Mouse (Mus musculus) gastrocnemius, adult 8-10 months (tissue): Measurements from ENCODE around the gene Bbs10. TPM values are rescaled to one million over a fixed set of nuclear protein-coding genes. Genes with fewer than 3 reads are reported as not detected.

Experiments used
- DNase-seq, 2 experiments: peaks; one replicate each; pipeline ENCODE4 v3.0.0; 2022; ENCODE audit warnings: low spot score in 2 of 2
- total RNA-seq, 4 experiments: library from RNA; stranded (reverse); gene quantifications; 2 replicates each; pipeline ENCODE4 v1.2.4; 2022

Bbs10 gene
- total RNA-seq = 1 to 10 TPM; 1.6 to 2.0 (median 1.7) TPM

- DNase-seq = peak; percentile 95 to 96
Observed at GRCm38 (mm10) chr10:111298140-111299098, at the start of gene Bbs10. Bbs10 (plus strand) TSS chr10:111298679.

- DNase-seq = no peak
Observed at GRCm38 (mm10) chr10:111250192-111250591, 48.3 kb upstream of the Bbs10 start.

GRCm38 (mm10) chr10:111251666-111252065, 46.8 kb upstream of the Bbs10 start:
- DNase-seq = no peak

DNA sequence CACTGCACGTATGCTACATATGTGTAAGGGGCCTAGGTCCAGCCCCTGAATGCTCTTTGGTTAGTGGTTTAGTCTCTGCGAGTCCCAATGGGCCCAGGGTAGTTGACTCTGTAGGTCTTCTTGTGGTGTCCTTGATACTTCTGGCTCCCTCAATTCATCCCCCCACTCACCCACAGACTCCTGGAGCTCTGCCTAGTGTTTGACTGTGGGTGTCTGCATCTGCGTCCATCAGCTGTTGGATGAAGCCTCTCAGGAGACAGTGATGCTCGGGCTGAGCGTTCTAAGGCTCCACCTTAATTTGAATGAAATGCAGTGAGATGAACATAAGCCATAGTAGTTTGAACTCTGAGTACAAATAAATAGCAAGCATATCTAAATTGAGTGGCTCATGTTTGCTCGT, 43.3 kb upstream of the Bbs10 start:
- DNase-seq = no peak

DNA sequence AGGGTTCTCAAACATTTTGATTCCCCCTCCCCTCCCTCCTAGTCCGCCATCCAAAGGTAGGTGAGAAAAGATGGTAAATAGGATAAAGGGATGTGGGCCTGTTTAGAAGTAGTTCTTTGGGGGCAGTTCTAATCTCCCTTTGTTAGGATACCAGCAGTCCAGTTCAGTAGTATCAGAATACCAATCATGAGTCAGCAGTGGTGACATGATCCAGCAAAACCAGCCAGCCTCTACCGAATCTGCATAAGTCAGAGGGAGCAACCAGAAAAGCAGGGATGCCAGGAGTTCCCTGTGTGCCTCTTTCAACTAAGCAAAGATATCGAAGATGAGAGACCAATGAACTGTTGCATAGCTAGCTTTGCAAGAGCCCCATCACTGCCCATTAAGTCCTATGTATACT, 42.3 kb upstream of the Bbs10 start:
- DNase-seq = no peak

- DNase-seq = no peak
Observed at GRCm38 (mm10) chr10:111257358-111257757, 41.1 kb upstream of the Bbs10 start.

DNA sequence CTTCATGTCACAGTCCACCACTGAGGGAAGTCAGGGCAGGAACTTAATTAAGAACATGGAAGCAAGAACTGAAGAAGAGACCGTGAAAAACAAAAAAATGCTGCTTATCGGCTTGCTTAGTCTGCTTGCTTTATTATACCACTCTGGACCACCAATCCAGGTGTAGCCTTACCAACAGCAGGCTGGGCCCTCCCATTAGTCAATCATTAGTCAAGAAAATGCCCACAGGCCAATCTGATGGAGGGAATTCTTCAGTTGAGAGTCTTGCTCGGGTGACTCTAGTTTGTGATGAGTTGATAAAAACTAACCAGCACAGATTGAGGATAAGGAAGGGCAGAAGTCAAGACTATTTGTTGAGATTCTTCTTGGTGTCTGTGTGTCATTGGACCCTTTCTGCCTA, 40.2 kb upstream of the Bbs10 start:
- DNase-seq = no peak

DNA sequence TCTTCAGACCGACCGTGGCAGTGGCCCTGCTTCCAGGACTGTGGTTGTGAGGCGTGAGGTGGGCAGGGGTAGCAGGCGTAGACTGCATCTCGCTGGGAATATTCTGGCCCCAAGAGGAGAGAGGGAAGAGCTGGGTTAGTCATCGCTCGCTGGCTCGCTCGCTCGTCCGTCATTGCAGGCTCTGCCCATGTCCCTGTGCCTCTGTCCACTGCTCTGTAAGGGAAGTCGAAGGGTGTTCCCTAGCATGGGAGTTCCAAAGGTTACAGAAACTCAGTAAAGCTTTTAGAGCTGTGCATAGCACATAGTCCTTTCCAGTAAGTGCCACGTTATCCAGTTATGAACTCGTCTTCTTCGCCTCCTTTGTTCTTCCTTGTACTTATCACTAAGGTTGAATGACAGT, 26.8 kb upstream of the Bbs10 start:
- no peak for DNase-seq

DNA sequence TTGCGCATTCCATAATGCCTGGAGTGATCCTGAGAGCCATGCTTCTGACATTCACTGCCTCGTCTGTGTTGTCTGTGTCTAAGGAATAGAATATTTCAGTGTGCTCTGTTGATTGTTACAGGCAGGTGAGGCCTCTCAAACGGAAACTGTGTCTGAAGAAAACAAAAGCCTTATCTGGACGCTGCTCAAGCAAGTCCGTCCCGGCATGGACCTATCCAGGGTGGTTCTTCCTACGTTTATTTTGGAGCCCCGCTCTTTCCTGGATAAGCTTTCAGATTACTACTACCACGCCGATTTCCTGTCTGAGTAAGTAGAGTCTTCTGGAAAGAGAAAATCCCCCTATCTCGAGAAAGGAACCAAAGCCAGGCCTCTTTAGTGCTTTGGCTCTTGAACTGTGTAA, 25.6 kb upstream of the Bbs10 start:
- DNase-seq = no peak

- no peak for DNase-seq
Observed at GRCm38 (mm10) chr10:111273463-111274088, 24.9 kb upstream of the Bbs10 start.

DNA sequence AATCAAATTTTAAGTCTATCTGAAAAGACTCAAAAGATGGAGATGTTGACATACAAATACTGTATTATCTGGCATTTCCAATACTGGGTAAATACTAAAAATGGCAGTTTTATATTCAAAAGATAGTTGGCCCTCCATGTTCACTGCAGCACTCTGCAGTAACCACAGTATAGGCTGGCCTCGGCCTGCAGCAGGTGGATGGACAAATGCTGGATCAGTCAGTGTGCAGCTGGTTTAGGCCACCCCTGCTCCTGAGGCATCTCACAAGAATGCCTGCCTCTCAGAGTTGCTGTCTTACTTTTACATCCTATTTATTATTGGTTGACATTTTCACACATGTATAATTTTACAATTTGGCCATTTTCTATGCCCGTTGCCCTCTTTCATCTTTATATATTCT, 22.7 kb upstream of the Bbs10 start:
- DNase-seq = no peak

DNA sequence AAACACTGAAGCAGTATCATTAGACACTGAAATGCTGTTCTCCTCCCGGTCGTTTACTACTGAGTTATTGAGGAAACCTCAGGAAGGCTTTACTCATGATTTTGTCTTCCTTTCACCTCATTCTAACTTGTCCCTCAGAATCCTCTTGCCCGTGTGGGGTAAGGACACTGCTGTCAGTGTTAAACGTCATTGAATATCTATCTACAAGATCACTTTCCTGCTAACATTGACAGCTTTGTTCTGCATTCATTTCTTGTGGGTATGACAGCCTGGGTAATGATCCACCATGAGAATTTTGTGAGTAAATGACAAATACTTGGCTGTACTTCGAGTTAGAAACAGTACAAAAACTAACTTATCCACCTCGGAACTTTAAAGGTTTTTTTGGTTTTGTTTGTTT, 848 bp upstream of the Bbs10 start:
- DNase-seq = no peak

- DNase-seq = no peak
Observed at GRCm38 (mm10) chr10:111299591-111299990, 1.1 kb downstream of the Bbs10 start.

DNA sequence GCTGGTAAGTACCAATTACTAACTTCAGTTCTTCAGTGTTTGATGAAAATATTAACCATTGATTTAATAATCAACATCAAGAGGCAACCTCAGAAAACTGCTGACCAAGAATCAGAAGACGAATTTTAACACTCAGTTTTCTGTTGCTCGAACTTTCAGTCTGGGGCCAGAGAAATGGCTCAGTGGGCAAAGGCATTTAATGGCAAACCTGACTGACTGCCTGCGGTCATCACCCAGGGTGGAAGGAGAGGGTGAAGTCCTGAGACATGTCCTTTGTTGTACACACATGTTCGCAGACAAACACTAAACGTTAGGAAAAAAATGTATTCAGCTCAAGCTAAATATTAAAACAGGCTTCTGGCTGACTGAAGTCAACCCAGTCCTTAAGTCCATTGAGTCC, 2.6 kb downstream of the Bbs10 start:
- DNase-seq = no peak

GRCm38 (mm10) chr10:111302486-111302885, 4.0 kb downstream of the Bbs10 start:
- DNase-seq = no peak

- no peak for DNase-seq
Observed at GRCm38 (mm10) chr10:111308850-111309501, 10.5 kb downstream of the Bbs10 start.

DNA sequence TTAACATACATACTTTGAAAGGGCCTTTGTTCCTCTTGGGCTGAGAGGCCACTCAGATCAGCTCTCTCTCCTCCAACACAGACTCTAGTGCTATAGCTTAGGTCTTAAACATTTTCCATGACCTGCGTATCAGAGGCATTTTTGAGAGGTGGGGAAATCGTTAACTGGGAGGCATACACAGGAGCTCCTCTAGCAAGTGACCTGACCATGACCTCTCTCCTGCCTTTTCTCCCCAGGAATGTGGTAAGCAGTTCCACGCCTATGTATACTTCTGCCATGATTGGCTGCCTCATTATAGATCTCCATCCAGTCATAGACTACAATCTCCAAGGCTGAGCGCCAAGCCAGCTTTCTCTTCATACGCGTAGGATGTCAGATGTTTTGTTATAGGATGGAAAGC, 14.8 kb downstream of the Bbs10 start:
- DNase-seq = no peak

DNA sequence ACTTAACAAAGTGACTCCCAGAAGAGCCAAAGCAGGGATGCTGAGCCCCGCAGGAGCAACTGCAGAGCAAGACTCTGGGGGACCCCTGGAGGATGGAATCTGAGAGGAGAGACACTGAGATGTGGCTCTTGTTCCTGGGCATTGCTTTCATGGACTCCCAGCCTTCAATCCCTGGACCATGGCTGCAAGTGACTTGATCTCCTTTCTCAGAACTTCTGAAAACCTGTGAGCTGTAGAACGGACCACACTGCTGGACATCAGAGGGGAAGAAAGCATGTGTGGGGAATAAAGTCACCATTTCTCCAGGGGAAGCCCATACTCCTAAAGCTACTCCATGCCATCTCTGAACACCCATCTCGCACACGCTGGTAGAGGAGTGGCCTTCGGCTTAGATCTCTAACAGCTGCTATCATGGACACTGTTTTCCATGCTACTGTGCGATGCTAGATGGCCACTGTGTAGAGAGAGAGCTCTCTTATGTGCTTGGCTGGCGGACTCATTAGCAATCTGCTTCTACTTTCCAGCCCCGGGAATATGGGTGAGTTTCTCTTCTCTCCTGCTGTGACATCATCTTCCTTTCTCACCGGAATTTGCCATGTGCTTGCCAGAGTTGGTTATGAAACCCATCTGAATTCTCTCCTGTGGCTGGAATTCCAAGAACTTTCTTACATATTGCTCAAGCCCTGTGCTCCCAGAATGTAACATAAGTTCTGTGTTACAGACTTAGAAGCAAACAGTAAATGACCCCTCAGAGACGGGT, 16.3 kb downstream of the Bbs10 start:
- no peak for DNase-seq

DNA sequence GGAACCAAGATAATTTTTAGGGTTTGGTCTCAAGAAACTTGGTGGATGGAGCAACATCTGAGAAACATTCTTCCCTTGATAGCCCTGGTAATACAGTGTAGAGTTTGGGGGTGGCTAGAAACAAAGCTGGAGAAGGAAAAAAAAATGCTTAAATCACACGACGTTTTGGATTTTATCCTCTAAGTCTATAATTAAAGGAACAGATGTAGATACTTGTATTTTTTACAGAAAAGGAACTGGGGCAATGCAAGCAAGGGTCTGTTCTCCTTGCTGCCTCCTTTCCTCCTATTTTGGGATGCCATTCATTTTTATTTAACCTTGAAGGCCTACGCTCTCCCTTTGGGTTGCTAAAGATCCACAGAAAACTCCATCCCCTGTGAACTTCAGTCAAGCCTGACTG, 17.5 kb downstream of the Bbs10 start:
- no peak for DNase-seq

DNA sequence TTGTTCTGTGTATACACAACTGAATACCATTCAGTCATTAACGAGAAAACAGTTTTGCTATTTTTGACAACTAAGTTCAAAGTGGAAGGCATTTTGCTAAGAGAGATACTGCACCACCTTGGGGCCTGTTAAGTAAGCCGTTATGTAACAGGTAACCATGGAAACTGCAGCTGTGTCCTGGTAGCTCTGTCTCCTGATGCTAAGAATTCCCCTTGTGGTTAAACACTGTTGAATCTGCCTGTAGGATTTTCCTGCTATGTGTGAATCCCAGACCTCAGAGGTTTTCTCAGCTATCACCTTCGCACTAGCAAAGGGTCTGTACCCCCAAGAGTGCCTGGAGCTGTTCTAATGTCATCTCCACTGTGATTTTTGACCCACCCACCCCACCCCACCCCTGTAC, 19.5 kb downstream of the Bbs10 start:
- no peak for DNase-seq

- DNase-seq = no peak
Observed at GRCm38 (mm10) chr10:111318805-111319500, 20.5 kb downstream of the Bbs10 start.
